Mouse (Mus musculus) activated CD4-positive, CD25-positive, alpha-beta regulatory T cell (primary cell): ENCODE measurements around the gene A530084C06Rik. TPM values are rescaled to one million over a fixed set of nuclear protein-coding genes. Genes with fewer than 3 reads are reported as not detected.

ENCODE experiments used
- polyA plus RNA-seq, 2 experiments: library from polyadenylated mRNA; unstranded; fragments of 100-300 nt; shearing (Covaris generic); gene quantifications; one replicate each; pipeline ENCODE4 v1.2.1; 2017

A530084C06Rik gene
- not detected for polyA plus RNA-seq

GRCm38 (mm10) chr13:31558521-31559418 is at the start of gene A530084C06Rik:
Gene A530084C06Rik, minus strand, starts transcription at chr13:31559333.

GRCm38 (mm10) chr13:31555834-31556233 is 3.3 kb downstream of the A530084C06Rik start, which contains the start of gene Foxq1:
Gene Foxq1, plus strand, starts transcription at chr13:31556134.

Other genes starting within 250 kb of the A530084C06Rik start
- gene Foxq1, start 3.2 kb downstream of the A530084C06Rik start, polyA plus RNA-seq, result not detected
- gene Foxf2, start 66.5 kb upstream of the A530084C06Rik start, polyA plus RNA-seq, result not detected
- gene Foxc1, start 247.3 kb upstream of the A530084C06Rik start, polyA plus RNA-seq, result under 1 TPM in 1 of 2 experiments, not detected in 1; 0.06 TPM